Mouse (Mus musculus): ENCODE data around the gene Tnfsf8. TPM values are rescaled to one million over a fixed set of nuclear protein-coding genes. Genes with fewer than 3 reads are reported as not detected.
A peak's percentile ranks its signal among the peaks of the same experiment; 100 is the strongest.

The Tnfsf8 gene
- polyA plus RNA-seq, 1 experiment from 2014 or later: not detected

GRCm38 (mm10) chr4:63860236-63860635 lies 911 bp downstream of the Tnfsf8 start:
- no peaks in the 10 kb centered on the region for H3K27me3 ChIP-seq (ENCODE audit: insufficient read depth, poor library complexity, severe bottlenecking)
- no peaks in the 10 kb centered on the region for H3K4me1 ChIP-seq (replicated peaks)
- no peak for DNase-seq (ENCODE audit: low spot score)
- 85% methylated on average over 5 of the region's 5 CpGs for WGBS
- H3K36me3 ChIP-seq: no peaks in the 10 kb centered on the region
- H3K9me3 ChIP-seq: no peaks in the 10 kb centered on the region
- H3K27ac ChIP-seq: no peak overlapping the region
- no peak overlapping the region for H3K4me3 ChIP-seq

GRCm38 (mm10) chr4:63859785-63860203 lies 1.4 kb downstream of the Tnfsf8 start:
- 86% methylated on average over 4 of the region's 4 CpGs for WGBS
- no peaks in the 10 kb centered on the region for H3K36me3 ChIP-seq
- no peak overlapping the region for H3K27ac ChIP-seq
- no peaks in the 10 kb centered on the region for H3K4me1 ChIP-seq (replicated peaks)
- no peak overlapping the region for H3K4me3 ChIP-seq
- no peaks in the 10 kb centered on the region for H3K9me3 ChIP-seq
- DNase-seq (ENCODE audit: low spot score): no peak
- no peaks in the 10 kb centered on the region for H3K27me3 ChIP-seq (ENCODE audit: insufficient read depth, poor library complexity, severe bottlenecking)

GRCm38 (mm10) chr4:63858646-63859224 lies 2.4 kb downstream of the Tnfsf8 start:
- WGBS: 88% methylated on average over 7 of the region's 7 CpGs
- Histone ChIP-seq H3K9me3 (no peaks in the 10 kb centered on the region), H3K27me3 (ENCODE audit: insufficient read depth, poor library complexity, severe bottlenecking) (no peaks in the 10 kb centered on the region), H3K36me3 (no peaks in the 10 kb centered on the region), H3K4me3 (no peak overlapping the region), H3K4me1 (replicated peaks) (no peaks in the 10 kb centered on the region), H3K27ac (no peak overlapping the region)
- no peak for DNase-seq (ENCODE audit: low spot score)

GRCm38 (mm10) chr4:63856764-63857163 lies 4.4 kb downstream of the Tnfsf8 start:
- DNase-seq (ENCODE audit: low spot score): no peak
- Histone ChIP-seq H3K27me3 (ENCODE audit: insufficient read depth, poor library complexity, severe bottlenecking) (no peaks in the 10 kb centered on the region), H3K27ac (no peak overlapping the region), H3K36me3 (no peaks in the 10 kb centered on the region), H3K9me3 (no peaks in the 10 kb centered on the region), H3K4me1 (replicated peaks) (no peaks in the 10 kb centered on the region), H3K4me3 (no peak overlapping the region)
- WGBS: 85% methylated on average over 6 of the region's 6 CpGs

GRCm38 (mm10) chr4:63853782-63854386 lies 7.3 kb downstream of the Tnfsf8 start:
- 77% methylated on average over 1 of the region's 1 CpGs for WGBS
- no peaks in the 10 kb centered on the region for H3K4me1 ChIP-seq (replicated peaks)
- DNase-seq (ENCODE audit: low spot score): no peak
- no peaks in the 10 kb centered on the region for H3K9me3 ChIP-seq
- H3K27ac ChIP-seq: no peak overlapping the region
- no peaks in the 10 kb centered on the region for H3K27me3 ChIP-seq (ENCODE audit: insufficient read depth, poor library complexity, severe bottlenecking)
- H3K4me3 ChIP-seq: no peak overlapping the region
- no peaks in the 10 kb centered on the region for H3K36me3 ChIP-seq

- Histone ChIP-seq H3K4me1 (replicated peaks) (no peaks in the 10 kb centered on the region), H3K27ac (no peak overlapping the region), H3K27me3 (ENCODE audit: insufficient read depth, poor library complexity, severe bottlenecking) (no peaks in the 10 kb centered on the region), H3K36me3 (no peaks in the 10 kb centered on the region), H3K9me3 (no peaks in the 10 kb centered on the region), H3K4me3 (no peak overlapping the region)
- WGBS: 90% methylated on average over 2 of the region's 2 CpGs
- DNase-seq (ENCODE audit: low spot score): no peak
These were observed 11.1 kb downstream of the Tnfsf8 start for GRCm38 (mm10) chr4:63850082-63850481.

- no peaks in the 10 kb centered on the region for H3K27me3 ChIP-seq (ENCODE audit: insufficient read depth, poor library complexity, severe bottlenecking)
- WGBS: 76% methylated on average over 3 of the region's 3 CpGs
- no peak overlapping the region for H3K27ac ChIP-seq
- no peaks in the 10 kb centered on the region for H3K36me3 ChIP-seq
- no peak overlapping the region for H3K4me3 ChIP-seq
- no peaks in the 10 kb centered on the region for H3K4me1 ChIP-seq (replicated peaks)
- DNase-seq (ENCODE audit: low spot score): no peak
- no peaks in the 10 kb centered on the region for H3K9me3 ChIP-seq
These were observed 14.1 kb downstream of the Tnfsf8 start for GRCm38 (mm10) chr4:63846881-63847597.

- Histone ChIP-seq H3K9me3 (no peaks in the 10 kb centered on the region), H3K27ac (no peak overlapping the region), H3K27me3 (ENCODE audit: insufficient read depth, poor library complexity, severe bottlenecking) (no peaks in the 10 kb centered on the region), H3K36me3 (no peaks in the 10 kb centered on the region), H3K4me3 (no peak overlapping the region), H3K4me1 (replicated peaks) (no peaks in the 10 kb centered on the region)
- no peak for DNase-seq (ENCODE audit: low spot score)
- WGBS: 62% methylated on average over 2 of the region's 2 CpGs
These were observed 15.4 kb downstream of the Tnfsf8 start for GRCm38 (mm10) chr4:63845760-63846159.

GRCm38 (mm10) chr4:63843924-63844323 lies 17.2 kb downstream of the Tnfsf8 start:
- H3K36me3 ChIP-seq: no peaks in the 10 kb centered on the region
- WGBS: 27% methylated on average over 6 of the region's 6 CpGs
- H3K4me3 ChIP-seq: no peak overlapping the region
- H3K9me3 ChIP-seq: no peaks in the 10 kb centered on the region
- H3K27me3 ChIP-seq (ENCODE audit: insufficient read depth, poor library complexity, severe bottlenecking): no peaks in the 10 kb centered on the region
- peak; percentile 15 for DNase-seq (ENCODE audit: low spot score)
- no peaks in the 10 kb centered on the region for H3K4me1 ChIP-seq (replicated peaks)
- H3K27ac ChIP-seq: no peak overlapping the region

GRCm38 (mm10) chr4:63842278-63842677 lies 18.9 kb downstream of the Tnfsf8 start:
- H3K4me1 ChIP-seq (replicated peaks): no peaks in the 10 kb centered on the region
- H3K9me3 ChIP-seq: no peaks in the 10 kb centered on the region
- no peak overlapping the region for H3K4me3 ChIP-seq
- no peaks in the 10 kb centered on the region for H3K36me3 ChIP-seq
- no peak overlapping the region for H3K27ac ChIP-seq
- 71% methylated on average over 1 of the region's 1 CpGs for WGBS
- no peaks in the 10 kb centered on the region for H3K27me3 ChIP-seq (ENCODE audit: insufficient read depth, poor library complexity, severe bottlenecking)
- no peak for DNase-seq (ENCODE audit: low spot score)

- H3K27ac ChIP-seq: no peak overlapping the region
- DNase-seq (ENCODE audit: low spot score): peak; percentile 15
- H3K4me1 ChIP-seq (replicated peaks): no peaks in the 10 kb centered on the region
- H3K36me3 ChIP-seq: no peaks in the 10 kb centered on the region
- no peak overlapping the region for H3K4me3 ChIP-seq
- no peaks in the 10 kb centered on the region for H3K9me3 ChIP-seq
- H3K27me3 ChIP-seq (ENCODE audit: insufficient read depth, poor library complexity, severe bottlenecking): no peaks in the 10 kb centered on the region
- 57% methylated on average over 5 of the region's 5 CpGs for WGBS
These were observed 20.7 kb downstream of the Tnfsf8 start for GRCm38 (mm10) chr4:63840457-63840856.

- no peaks in the 10 kb centered on the region for H3K27me3 ChIP-seq (ENCODE audit: insufficient read depth, poor library complexity, severe bottlenecking)
- no peak for DNase-seq (ENCODE audit: low spot score)
- H3K4me3 ChIP-seq: no peak overlapping the region
- H3K4me1 ChIP-seq (replicated peaks): no peaks in the 10 kb centered on the region
- no peaks in the 10 kb centered on the region for H3K36me3 ChIP-seq
- 89% methylated on average over 4 of the region's 4 CpGs for WGBS
- H3K27ac ChIP-seq: no peak overlapping the region
- no peaks in the 10 kb centered on the region for H3K9me3 ChIP-seq
These were observed 38.0 kb downstream of the Tnfsf8 start for GRCm38 (mm10) chr4:63823136-63823535.

GRCm38 (mm10) chr4:63817505-63817904 lies 43.6 kb downstream of the Tnfsf8 start:
- H3K4me1 ChIP-seq (replicated peaks): no peaks in the 10 kb centered on the region
- no peaks in the 10 kb centered on the region for H3K27me3 ChIP-seq (ENCODE audit: insufficient read depth, poor library complexity, severe bottlenecking)
- no peak overlapping the region for H3K4me3 ChIP-seq
- no peaks in the 10 kb centered on the region for H3K9me3 ChIP-seq
- H3K27ac ChIP-seq: no peak overlapping the region
- no peaks in the 10 kb centered on the region for H3K36me3 ChIP-seq
- DNase-seq (ENCODE audit: low spot score): no peak

Measured in hindbrain, embryonic 10.5 days (tissue).